Mouse (Mus musculus): ENCODE results near the gene Clasrp.

DNA sequence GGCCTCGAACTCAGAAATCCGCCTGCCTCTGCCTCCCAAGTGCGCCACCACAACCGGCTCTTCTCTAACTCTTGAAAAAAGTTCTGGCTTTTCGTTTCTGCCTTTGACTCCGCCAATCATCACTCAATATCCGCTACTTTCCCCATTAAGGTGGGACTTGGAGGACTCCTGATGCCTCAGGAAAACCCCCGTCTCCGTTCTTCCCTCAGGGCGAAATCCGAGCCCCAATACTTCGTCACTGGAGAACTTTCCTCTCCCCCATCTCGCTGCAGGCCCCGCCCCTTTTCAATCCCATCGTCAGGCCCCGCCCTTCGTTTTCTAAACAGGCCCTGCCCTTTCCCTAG lies 23.9 kb upstream of the Clasrp start:
- TF ChIP-seq CTCF (IDR thresholded peaks at IDR 0.05; ENCODE audit: extremely low read depth, insufficient read depth, low read length): no peak
- no peak for TF ChIP-seq POLR2A (IDR thresholded peaks at IDR 0.05; ENCODE audit: extremely low read depth, insufficient read depth, low read length)
